Mouse (Mus musculus) liver, embryonic 14.5 days (tissue): Measurements from ENCODE around the gene Otor.

Experiments used
- CTCF ChIP-seq: IDR thresholded peaks from 2 replicates; pipeline ENCODE4 v1.5.1; 2016; ENCODE audit warnings: antibody characterized with exemption, low read depth, control low read depth
- EP300 ChIP-seq: IDR thresholded peaks from 2 replicates; pipeline ENCODE4 v1.6.1; 2016; ENCODE audit warnings: antibody characterized with exemption, low read depth

- TF ChIP-seq CTCF = no peak
- no peak for TF ChIP-seq EP300
These were observed 39.9 kb downstream of the Otor start for GRCm38 (mm10) chr2:143118221-143118620.
